Mouse (Mus musculus): ENCODE results near the gene Crot.

GRCm38 (mm10) chr5:8997513-8997895 lies 380 bp upstream of the Crot start:
- no peak for TF ChIP-seq USF1 (IDR thresholded peaks at IDR 0.05; ENCODE audit: low read depth)
- TF ChIP-seq TCF12 (IDR thresholded peaks at IDR 0.05; ENCODE audit: insufficient read depth, poor library complexity, severe bottlenecking): no peak
- TF ChIP-seq CEBPB (IDR thresholded peaks at IDR 0.05; ENCODE audit: insufficient read depth, poor library complexity, severe bottlenecking): no peak
- TF ChIP-seq MYOG (IDR thresholded peaks at IDR 0.05; ENCODE audit: control insufficient read depth in 1 of 3, insufficient read depth in 1 of 3, insufficient read length in 2 of 3, low read depth in 2 of 3): no peak
- no peak for TF ChIP-seq POLR2A (IDR thresholded peaks at IDR 0.05; ENCODE audit: insufficient read length, low read depth)
- no peak for TF ChIP-seq POLR2AphosphoS2 (IDR thresholded peaks at IDR 0.05; ENCODE audit: insufficient read length, low read depth)

Data from myocyte (in vitro differentiated cells).